ENCODE assay signal across 8 mouse cellular contexts in genomic region chr8:120520707-120521590, GRCm38 (mm10).
A peak's percentile ranks its signal among the peaks of the same experiment; 100 is the strongest.
DNase-seq lines count a peak whose midpoint lies in the region; ATAC-seq and TF ChIP-seq lines count a peak whose summit lies in the region.

No protein-coding gene starts in this region.

- 0 out of 2 replicates have a peak overlapping the region, but pooled peaks have one; percentile 36 for H3K27ac ChIP-seq in left cerebral cortex, adult 2 months
- peak overlapping the region; percentile 29 for H3K27ac ChIP-seq in lung, embryonic 16.5 days (ENCODE audit: low read length)
- H3K27ac ChIP-seq in stomach, embryonic 15.5 days, result peak overlapping the region; percentile 62

- peaks cover 60% of the 10 kb centered on the region for H3K4me1 ChIP-seq in lung, embryonic 16.5 days (replicated peaks; ENCODE audit: control insufficient read depth, insufficient read depth, low read length)
- peaks cover 71% of the 10 kb centered on the region for H3K4me1 ChIP-seq in stomach, embryonic 15.5 days

- ATAC-seq in lung, embryonic 16.5 days (ENCODE audit: low read depth), result peak; percentile 69
- peak; percentile 12 for ATAC-seq in stomach, embryonic 15.5 days (ENCODE audit: insufficient read depth, low FRiP score, low read depth)
- no peak for ATAC-seq in granulocyte monocyte progenitor cell, adult 5-6 weeks (replicated peaks; ENCODE audit: poor library complexity, severe bottlenecking)

- no peak for DNase-seq in left cerebral cortex, adult 2 months (ENCODE audit: extremely low spot score in 1 of 2, low spot score in 2 of 2)
- DNase-seq in left cerebral cortex, adult 8-10 months (ENCODE audit: low spot score in 2 of 2), result no peak
- peak; percentile 81 for DNase-seq in embryo, embryonic 10.5 days (ENCODE audit: low spot score)
- peak; percentile 60 to 68 for DNase-seq in heart, postnatal 14 days
- DNase-seq in frontal cortex, postnatal 10 days (ENCODE audit: low spot score in 2 of 2), result no peak

- no peak overlapping the region for H3K4me2 ChIP-seq in lung, embryonic 16.5 days (ENCODE audit: low read depth, low read length)
- H3K4me2 ChIP-seq in stomach, embryonic 15.5 days, result peak overlapping the region; percentile 17; the same call in 1 of the 2 replicates

- H3K9me3 ChIP-seq in lung, embryonic 16.5 days (ENCODE audit: control insufficient read depth, low read length), result no peaks in the 10 kb centered on the region
- H3K9me3 ChIP-seq in stomach, embryonic 15.5 days, result no peaks in the 10 kb centered on the region

- H3K4me3 ChIP-seq in left cerebral cortex, adult 2 months, result no peak overlapping the region
- no peak overlapping the region for H3K4me3 ChIP-seq in lung, embryonic 16.5 days (ENCODE audit: low read length)
- no peak overlapping the region for H3K4me3 ChIP-seq in stomach, embryonic 15.5 days (replicated peaks)

- WGBS in lung, embryonic 16.5 days, result 25% methylated on average over 19 of the region's 20 CpGs
- 39% methylated on average over 20 of the region's 20 CpGs for WGBS in stomach, embryonic 15.5 days

- no peaks in the 10 kb centered on the region for H3K36me3 ChIP-seq in lung, embryonic 16.5 days (ENCODE audit: control insufficient read depth, insufficient read depth, low read length)
- no peaks in the 10 kb centered on the region for H3K36me3 ChIP-seq in stomach, embryonic 15.5 days

- no peaks in the 10 kb centered on the region for H3K27me3 ChIP-seq in lung, embryonic 16.5 days (ENCODE audit: control insufficient read depth, insufficient read depth, low read depth, low read length)
- no peaks in the 10 kb centered on the region for H3K27me3 ChIP-seq in stomach, embryonic 15.5 days (replicated peaks)

- TF ChIP-seq CTCF in left cerebral cortex, adult 2 months (IDR thresholded peaks at IDR 0.05), result peak; percentile 15

- no peak overlapping the region for H3K9ac ChIP-seq in lung, embryonic 16.5 days (ENCODE audit: low read length)
- no peak overlapping the region for H3K9ac ChIP-seq in stomach, embryonic 15.5 days

- intact Hi-C loops in left cerebral cortex, adult 2 months (cut with DNase I), result no loop called here
- intact Hi-C loops in heart, postnatal 14 days (cut with DNase I), result no loop called here

Comparison
In these comparisons a context has a peak if more than half of its experiments do, and no peak if none do; other contexts are left out.
1. DNase-seq: peak in embryo, embryonic 10.5 days (single experiment) and heart, postnatal 14 days (2 of 2); none in left cerebral cortex, adult 2 months (0 of 2), left cerebral cortex, adult 8-10 months (0 of 2) and frontal cortex, postnatal 10 days (0 of 2).
2. Peak in every context shown above with its lines, with median percentiles within 50 percentile points of each other: H3K27ac ChIP-seq.